Mouse (Mus musculus) cerebellum, adult 2 months (tissue): Measurements from ENCODE around the gene Uggt1.

Experiments used
- CTCF ChIP-seq: fragments of 200-500 bp; IDR thresholded peaks from 2 replicates; pipeline ENCODE4 v1.5.1; 2011; ENCODE audit warnings: low read depth, mild to moderate bottlenecking, control low read depth, low read length, moderate library complexity, borderline replicate concordance; ENCODE audit not compliant: insufficient read depth
- POLR2A ChIP-seq: fragments of 200-500 bp; IDR thresholded peaks from 2 replicates; pipeline ENCODE4 v1.6.1; 2011; ENCODE audit warnings: low read length, control low read depth, borderline replicate concordance; ENCODE audit not compliant: insufficient read depth

DNA sequence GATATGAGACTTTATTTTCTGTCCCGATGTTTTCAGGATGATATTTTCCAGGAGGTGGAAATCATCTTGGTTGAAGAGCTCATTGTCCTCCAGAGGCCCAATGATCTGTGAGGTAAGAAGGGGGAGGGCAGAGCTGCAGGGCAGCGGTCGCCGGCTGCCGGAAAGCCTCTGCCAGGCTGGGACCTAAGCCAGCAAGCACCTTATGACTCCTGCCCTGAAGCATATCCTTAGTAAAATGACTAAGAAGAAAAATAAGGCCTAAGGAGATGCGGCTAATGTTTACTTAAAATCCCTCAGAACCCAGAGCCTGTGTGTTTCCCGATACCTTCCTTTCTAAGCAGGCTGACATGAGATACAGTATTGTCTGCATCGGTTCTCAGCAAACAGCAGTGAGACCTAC, 71.1 kb downstream of the Uggt1 start:
- TF ChIP-seq POLR2A = no peak
- no peak for TF ChIP-seq CTCF
